Mouse (Mus musculus): ENCODE measurements around the gene Scaf8. TPM values are rescaled to one million over a fixed set of nuclear protein-coding genes. Genes with fewer than 3 reads are reported as not detected.

Gene Scaf8
- polyA plus RNA-seq, 1 experiment, result 16.3 TPM

DNA sequence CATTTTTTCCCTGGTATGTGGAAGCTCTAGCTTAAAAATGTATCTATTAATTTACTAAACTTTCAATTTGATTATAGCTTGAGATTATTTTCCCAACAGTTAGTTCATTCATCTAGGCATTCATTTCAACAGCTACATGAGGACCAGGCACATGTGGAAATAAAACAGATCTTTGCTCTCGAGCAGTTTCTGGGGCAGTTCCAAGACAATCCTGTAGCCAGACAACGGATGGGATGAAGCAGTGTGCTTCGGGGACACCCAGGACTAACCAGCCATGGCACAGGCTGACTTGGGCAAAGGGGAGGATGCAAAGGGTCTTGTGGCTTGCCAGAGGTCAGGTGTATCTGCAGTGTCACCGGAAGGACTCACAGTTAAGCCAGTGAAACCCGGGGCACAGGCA lies 117.9 kb downstream of the Scaf8 start:
- H3K27me3 ChIP-seq (ENCODE audit: control insufficient read depth, insufficient read depth, insufficient read length), result no peaks in the 10 kb centered on the region
- H3K79me2 ChIP-seq (ENCODE audit: control insufficient read depth, insufficient read depth), result no peaks in the 10 kb centered on the region
- H3K4me3 ChIP-seq (ENCODE audit: insufficient read depth, poor library complexity, severe bottlenecking), result no peak overlapping the region
- TF ChIP-seq MYOD1 (IDR thresholded peaks at IDR 0.05; ENCODE audit: control insufficient read depth, insufficient read length, low read depth), result no peak
- TF ChIP-seq MAX (IDR thresholded peaks at IDR 0.05), result no peak
- TF ChIP-seq MYOG (IDR thresholded peaks at IDR 0.05; ENCODE audit: control insufficient read depth, extremely low read depth, insufficient read length), result no peak
- peaks cover 4% of the 10 kb centered on the region for H3K36me3 ChIP-seq (ENCODE audit: control insufficient read depth, insufficient read depth)
- H3K79me3 ChIP-seq (ENCODE audit: low read depth), result no peaks in the 10 kb centered on the region
- H3ac ChIP-seq (ENCODE audit: control insufficient read depth, insufficient read length, low read depth), result no peak overlapping the region

DNA sequence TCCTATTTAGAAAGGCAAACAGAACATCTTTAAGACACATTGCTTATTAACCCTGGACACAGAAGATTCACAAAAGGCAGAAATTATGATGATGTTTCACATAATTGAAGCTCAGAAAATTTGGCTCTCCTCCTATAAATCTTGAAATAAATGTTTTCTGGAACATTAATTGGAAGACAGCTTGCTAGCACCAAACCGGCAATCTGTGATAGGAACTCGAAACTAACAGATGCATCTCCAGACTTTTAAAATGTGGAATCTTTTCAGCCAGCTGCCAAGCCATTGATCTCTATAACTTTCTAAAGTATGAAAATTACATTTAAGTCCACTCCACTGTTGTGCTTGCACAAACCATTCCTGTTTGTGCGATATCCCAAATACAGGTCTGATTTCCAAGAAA lies 128.9 kb downstream of the Scaf8 start:
- H3ac ChIP-seq (ENCODE audit: control insufficient read depth, insufficient read length, low read depth), result no peak overlapping the region
- no peaks in the 10 kb centered on the region for H3K79me2 ChIP-seq (ENCODE audit: control insufficient read depth, insufficient read depth)
- TF ChIP-seq CTCF (IDR thresholded peaks at IDR 0.05; ENCODE audit: control insufficient read depth, insufficient read depth, insufficient read length) (no peak), CEBPB (IDR thresholded peaks at IDR 0.05; ENCODE audit: low read depth) (no peak), FOSL1 (IDR thresholded peaks at IDR 0.05; ENCODE audit: insufficient read depth, low read length, poor library complexity, severe bottlenecking) (no peak), MYOG (IDR thresholded peaks at IDR 0.05; ENCODE audit: control insufficient read depth, extremely low read depth, insufficient read length) (no peak), MYOD1 (IDR thresholded peaks at IDR 0.05; ENCODE audit: control insufficient read depth, insufficient read length, low read depth) (no peak), MAX (IDR thresholded peaks at IDR 0.05) (no peak), USF1 (IDR thresholded peaks at IDR 0.05; ENCODE audit: low read depth) (no peak)
- no peaks in the 10 kb centered on the region for H3K79me3 ChIP-seq (ENCODE audit: low read depth)
- no peak overlapping the region for H3K4me3 ChIP-seq (ENCODE audit: insufficient read depth, poor library complexity, severe bottlenecking)
- no peaks in the 10 kb centered on the region for H3K36me3 ChIP-seq (ENCODE audit: control insufficient read depth, insufficient read depth)
- no peaks in the 10 kb centered on the region for H3K27me3 ChIP-seq (ENCODE audit: control insufficient read depth, insufficient read depth, insufficient read length)

DNA sequence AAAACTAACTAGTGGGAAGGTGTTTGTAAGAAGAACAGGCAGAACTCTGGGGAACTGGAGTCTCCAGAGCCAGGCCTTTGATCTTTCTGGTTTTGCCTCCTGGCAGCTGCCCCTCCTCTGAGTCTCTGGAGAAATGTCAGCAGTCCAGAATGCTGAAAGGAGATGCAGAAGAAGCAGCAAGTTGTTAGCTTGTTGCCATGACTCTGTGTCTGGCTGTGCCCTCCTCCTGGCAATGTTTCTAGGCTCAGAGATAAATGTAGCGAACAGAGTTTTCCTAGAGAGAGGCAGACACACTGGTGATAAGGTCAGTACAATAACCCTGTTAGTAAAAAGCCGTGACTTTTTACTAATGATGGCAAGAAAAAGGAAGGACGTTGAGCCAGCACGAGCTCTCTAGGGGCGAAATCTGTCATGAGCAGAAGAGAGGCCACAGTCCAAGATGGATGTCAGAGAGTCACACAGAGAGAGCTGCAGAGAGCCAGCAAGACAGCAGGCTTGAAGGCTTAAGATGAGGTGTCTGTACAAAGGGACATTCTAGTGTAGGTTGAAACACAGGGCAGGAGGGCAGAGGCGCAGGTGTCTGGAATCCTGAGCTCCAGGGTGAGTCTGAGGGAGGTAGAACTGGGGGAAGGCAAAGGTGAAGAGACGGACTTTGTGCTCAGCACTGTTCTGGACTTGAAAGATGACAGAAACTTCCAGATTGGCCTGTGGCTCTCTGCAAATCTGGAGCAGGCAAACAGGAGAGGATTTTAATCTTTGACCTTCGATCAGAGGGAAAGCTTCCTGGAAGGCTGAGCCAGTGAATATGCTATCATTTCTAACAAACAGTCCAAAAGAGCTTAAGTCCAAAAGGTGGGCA lies 130.3 kb downstream of the Scaf8 start:
- no peak overlapping the region for H3K4me3 ChIP-seq (ENCODE audit: insufficient read depth, poor library complexity, severe bottlenecking)
- no peaks in the 10 kb centered on the region for H3K79me3 ChIP-seq (ENCODE audit: low read depth)
- TF ChIP-seq CEBPB (IDR thresholded peaks at IDR 0.05; ENCODE audit: low read depth) (no peak), MYOD1 (IDR thresholded peaks at IDR 0.05; ENCODE audit: control insufficient read depth, insufficient read length, low read depth) (no peak), FOSL1 (IDR thresholded peaks at IDR 0.05; ENCODE audit: insufficient read depth, low read length, poor library complexity, severe bottlenecking) (no peak), CTCF (IDR thresholded peaks at IDR 0.05; ENCODE audit: control insufficient read depth, insufficient read depth, insufficient read length) (no peak), MYOG (IDR thresholded peaks at IDR 0.05; ENCODE audit: control insufficient read depth, extremely low read depth, insufficient read length) (no peak)

DNA sequence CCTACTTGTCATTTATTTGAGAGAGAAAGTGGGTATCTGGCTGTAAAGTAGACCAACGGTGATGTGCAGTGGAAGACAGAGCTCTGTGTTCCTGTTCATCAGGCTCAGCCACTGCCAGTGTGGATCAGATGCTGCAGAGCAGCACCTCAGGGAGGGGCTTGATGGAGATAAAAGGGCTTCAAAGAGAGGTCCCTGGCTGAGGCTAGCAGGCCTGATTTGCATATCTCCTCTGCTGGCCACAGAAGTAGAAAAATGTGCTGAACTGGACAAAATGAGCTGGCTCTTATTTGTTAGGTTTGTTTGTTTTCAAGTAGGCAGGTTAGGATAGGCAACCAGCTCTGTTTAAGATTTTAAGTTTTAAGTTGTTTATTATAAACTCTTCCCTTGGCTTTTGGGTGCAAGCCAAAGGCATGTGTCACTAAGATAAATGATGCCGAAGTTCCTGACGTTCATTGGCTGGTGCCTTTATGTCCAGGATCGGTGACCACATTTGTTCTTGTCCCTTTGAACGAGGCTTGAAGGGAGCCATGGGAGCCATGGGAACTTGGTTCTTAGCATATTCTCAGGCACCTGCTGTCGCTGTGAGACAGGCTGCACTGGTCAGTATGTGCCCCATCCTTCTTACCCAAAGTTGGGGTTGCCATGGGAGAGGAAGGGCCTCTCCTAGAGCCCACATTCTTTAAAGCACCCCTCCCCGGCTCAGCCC lies 132.0 kb downstream of the Scaf8 start:
- H3K36me3 ChIP-seq (ENCODE audit: control insufficient read depth, insufficient read depth), result no peaks in the 10 kb centered on the region
- H3K79me2 ChIP-seq (ENCODE audit: control insufficient read depth, insufficient read depth), result no peaks in the 10 kb centered on the region
- TF ChIP-seq CTCF (IDR thresholded peaks at IDR 0.05; ENCODE audit: control insufficient read depth, insufficient read depth, insufficient read length) (no peak), MYOD1 (IDR thresholded peaks at IDR 0.05; ENCODE audit: control insufficient read depth, insufficient read length, low read depth) (no peak), MAX (IDR thresholded peaks at IDR 0.05) (no peak), CEBPB (IDR thresholded peaks at IDR 0.05; ENCODE audit: low read depth) (no peak), USF1 (IDR thresholded peaks at IDR 0.05; ENCODE audit: low read depth) (no peak), MYOG (IDR thresholded peaks at IDR 0.05; ENCODE audit: control insufficient read depth, extremely low read depth, insufficient read length) (no peak), FOSL1 (IDR thresholded peaks at IDR 0.05; ENCODE audit: insufficient read depth, low read length, poor library complexity, severe bottlenecking) (no peak)
- no peak overlapping the region for H3ac ChIP-seq (ENCODE audit: control insufficient read depth, insufficient read length, low read depth)
- no peaks in the 10 kb centered on the region for H3K27me3 ChIP-seq (ENCODE audit: control insufficient read depth, insufficient read depth, insufficient read length)
- no peaks in the 10 kb centered on the region for H3K79me3 ChIP-seq (ENCODE audit: low read depth)
- H3K4me3 ChIP-seq (ENCODE audit: insufficient read depth, poor library complexity, severe bottlenecking), result no peak overlapping the region

More for the DNA sequence above, 130.3 kb downstream of the Scaf8 start:
- Histone ChIP-seq H3K36me3 (ENCODE audit: control insufficient read depth, insufficient read depth) (no peaks in the 10 kb centered on the region), H3K79me2 (ENCODE audit: control insufficient read depth, insufficient read depth) (no peaks in the 10 kb centered on the region), H3K27me3 (ENCODE audit: control insufficient read depth, insufficient read depth, insufficient read length) (no peaks in the 10 kb centered on the region), H3ac (ENCODE audit: control insufficient read depth, insufficient read length, low read depth) (no peak overlapping the region)

Other genes with a start within 250 kb of the Scaf8 start
- 28.3 TPM for gene Tiam2, start 211.6 kb downstream of the Scaf8 start, polyA plus RNA-seq (2012; fragmentation: generic; extraction: Trizol)

All from C2C12 (cell line).